Mouse (Mus musculus): ENCODE measurements around the gene Iqgap1. TPM values are rescaled to one million over a fixed set of nuclear protein-coding genes. Genes with fewer than 3 reads are reported as not detected.
"Not testable (repeated sequence)": the region's sequence is repeated elsewhere in the genome, so short reads cannot be mapped to it uniquely, and the experiment has no call there.

Gene Iqgap1
- polyA plus RNA-seq, 1 experiment, result 38.1 TPM

GRCm38 (mm10) chr7:80838247-80838646 is 12.5 kb upstream of the Iqgap1 start:
- Histone ChIP-seq H3K27me3 (replicated peaks; ENCODE audit: control insufficient read depth, insufficient read depth, low read length) (no peaks in the 10 kb centered on the region), H3K27ac (ENCODE audit: insufficient read depth, low read depth, low read length) (no peak overlapping the region), H3K4me3 (ENCODE audit: insufficient read depth, low read depth, low read length) (no peak overlapping the region), H3K4me1 (ENCODE audit: control insufficient read depth, insufficient read depth, low read length) (peaks cover 4% of the 10 kb centered on the region; the same call in 1 of the 2 replicates), H3K36me3 (ENCODE audit: control insufficient read depth, insufficient read depth, low read length) (no peaks in the 10 kb centered on the region)
- no peak for DNase-seq
- TF ChIP-seq CTCF (conservative IDR thresholded peaks at IDR 0.05; ENCODE audit: insufficient read depth, insufficient read length, low read depth, low read length) (no peak), POLR2A (IDR thresholded peaks at IDR 0.05; ENCODE audit: low read depth, low read length) (no peak)
- WGBS, result 65% methylated on average over 7 of the region's 7 CpGs

GRCm38 (mm10) chr7:80837736-80838135 is 12.0 kb upstream of the Iqgap1 start:
- Histone ChIP-seq H3K27ac (ENCODE audit: insufficient read depth, low read depth, low read length) (no peak overlapping the region), H3K27me3 (replicated peaks; ENCODE audit: control insufficient read depth, insufficient read depth, low read length) (no peaks in the 10 kb centered on the region), H3K36me3 (ENCODE audit: control insufficient read depth, insufficient read depth, low read length) (no peaks in the 10 kb centered on the region), H3K4me1 (ENCODE audit: control insufficient read depth, insufficient read depth, low read length) (peaks cover 4% of the 10 kb centered on the region; the same call in 1 of the 2 replicates), H3K4me3 (ENCODE audit: insufficient read depth, low read depth, low read length) (no peak overlapping the region)
- DNase-seq, result peak; percentile 69
- no peak for TF ChIP-seq CTCF (conservative IDR thresholded peaks at IDR 0.05; ENCODE audit: insufficient read depth, insufficient read length, low read depth, low read length)
- no peak for TF ChIP-seq POLR2A (IDR thresholded peaks at IDR 0.05; ENCODE audit: low read depth, low read length)
- 46% methylated on average over 9 of the region's 9 CpGs for WGBS

- DNase-seq, result no peak
- H3K36me3 ChIP-seq (ENCODE audit: control insufficient read depth, insufficient read depth, low read length), result no peaks in the 10 kb centered on the region
- TF ChIP-seq CTCF (conservative IDR thresholded peaks at IDR 0.05; ENCODE audit: insufficient read depth, insufficient read length, low read depth, low read length) (no peak), POLR2A (IDR thresholded peaks at IDR 0.05; ENCODE audit: low read depth, low read length) (no peak)
- no peak overlapping the region for H3K4me3 ChIP-seq (ENCODE audit: insufficient read depth, low read depth, low read length)
- no peaks in the 10 kb centered on the region for H3K27me3 ChIP-seq (replicated peaks; ENCODE audit: control insufficient read depth, insufficient read depth, low read length)
- H3K27ac ChIP-seq (ENCODE audit: insufficient read depth, low read depth, low read length), result no peak overlapping the region
- WGBS, result 80% methylated on average over 4 of the region's 4 CpGs
- peaks cover 4% of the 10 kb centered on the region; the same call in 1 of the 2 replicates for H3K4me1 ChIP-seq (ENCODE audit: control insufficient read depth, insufficient read depth, low read length)
Observed at GRCm38 (mm10) chr7:80835984-80836652, 10.3 kb upstream of the Iqgap1 start.

GRCm38 (mm10) chr7:80833651-80834532 is 8.1 kb upstream of the Iqgap1 start:
- TF ChIP-seq POLR2A (IDR thresholded peaks at IDR 0.05; ENCODE audit: low read depth, low read length) (no peak), CTCF (conservative IDR thresholded peaks at IDR 0.05; ENCODE audit: insufficient read depth, insufficient read length, low read depth, low read length) (no peak)
- DNase-seq, result no peak
- 47% methylated on average over 12 of the region's 12 CpGs for WGBS
- Histone ChIP-seq H3K36me3 (ENCODE audit: control insufficient read depth, insufficient read depth, low read length) (no peaks in the 10 kb centered on the region), H3K27me3 (replicated peaks; ENCODE audit: control insufficient read depth, insufficient read depth, low read length) (no peaks in the 10 kb centered on the region), H3K4me3 (ENCODE audit: insufficient read depth, low read depth, low read length) (no peak overlapping the region), H3K27ac (ENCODE audit: insufficient read depth, low read depth, low read length) (no peak overlapping the region), H3K4me1 (ENCODE audit: control insufficient read depth, insufficient read depth, low read length) (no peaks in the 10 kb centered on the region)

GRCm38 (mm10) chr7:80832996-80833650 is 7.3 kb upstream of the Iqgap1 start:
- 20% methylated on average over 14 of the region's 14 CpGs for WGBS
- peak; percentile 76 for DNase-seq

GRCm38 (mm10) chr7:80832191-80832590 is 6.4 kb upstream of the Iqgap1 start:
- Histone ChIP-seq H3K27ac (ENCODE audit: insufficient read depth, low read depth, low read length) (no peak overlapping the region), H3K27me3 (replicated peaks; ENCODE audit: control insufficient read depth, insufficient read depth, low read length) (no peaks in the 10 kb centered on the region), H3K4me1 (ENCODE audit: control insufficient read depth, insufficient read depth, low read length) (no peaks in the 10 kb centered on the region), H3K36me3 (ENCODE audit: control insufficient read depth, insufficient read depth, low read length) (no peaks in the 10 kb centered on the region), H3K4me3 (ENCODE audit: insufficient read depth, low read depth, low read length) (no peak overlapping the region)
- TF ChIP-seq CTCF (conservative IDR thresholded peaks at IDR 0.05; ENCODE audit: insufficient read depth, insufficient read length, low read depth, low read length) (no peak), POLR2A (IDR thresholded peaks at IDR 0.05; ENCODE audit: low read depth, low read length) (no peak)
- peak; percentile 71 for DNase-seq
- 29% methylated on average over 4 of the region's 4 CpGs for WGBS

More at GRCm38 (mm10) chr7:80832996-80833650, 7.3 kb upstream of the Iqgap1 start:
- not testable (repeated sequence) for H3K36me3 ChIP-seq (ENCODE audit: control insufficient read depth, insufficient read depth, low read length); H3K4me3 ChIP-seq (ENCODE audit: insufficient read depth, low read depth, low read length); H3K27me3 ChIP-seq (replicated peaks; ENCODE audit: control insufficient read depth, insufficient read depth, low read length); H3K4me1 ChIP-seq (ENCODE audit: control insufficient read depth, insufficient read depth, low read length); H3K27ac ChIP-seq (ENCODE audit: insufficient read depth, low read depth, low read length)
